Mouse (Mus musculus): ENCODE results near the gene Frmd5.

Gene Frmd5

DNA sequence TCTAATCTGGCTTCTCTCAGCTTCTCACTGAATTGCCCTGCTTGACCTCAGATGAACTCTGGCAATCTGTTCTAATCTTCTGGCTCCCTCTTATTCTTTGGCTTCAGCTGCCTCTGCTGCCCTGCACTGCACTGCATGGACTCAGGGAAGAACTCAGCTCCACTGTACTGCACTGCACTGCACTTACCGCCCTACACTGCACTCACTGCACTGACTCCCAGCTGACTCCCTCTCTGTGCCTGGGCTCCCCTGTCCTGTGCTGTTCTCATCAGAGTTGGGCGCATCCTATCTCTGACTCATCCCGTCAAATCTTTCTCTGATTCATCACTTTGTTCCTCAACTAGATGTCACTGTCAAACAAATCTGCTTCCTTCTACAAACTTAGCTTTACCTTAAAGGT lies 124.5 kb downstream of the Frmd5 start:
- no peak for DNase-seq (ENCODE audit: low spot score)

DNA sequence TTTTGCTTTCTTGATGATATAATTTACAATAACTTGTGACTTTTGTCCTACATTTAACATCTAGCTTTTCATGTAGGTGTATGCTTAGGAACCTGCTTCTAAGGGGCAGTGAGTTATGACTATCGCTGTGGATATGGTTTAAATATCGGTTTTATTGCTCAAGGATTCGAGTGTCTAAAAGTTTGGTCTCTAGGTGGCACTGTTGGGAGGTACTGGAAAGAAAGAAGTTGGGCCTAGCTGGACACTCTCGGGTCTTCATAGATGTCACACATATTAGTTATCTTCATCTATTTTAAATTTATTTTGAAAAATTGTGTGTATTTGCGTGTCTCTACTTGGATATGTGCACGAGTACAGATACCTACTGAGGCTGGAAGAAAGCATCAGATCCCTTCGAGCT lies 127.2 kb downstream of the Frmd5 start:
- no peak for DNase-seq (ENCODE audit: low spot score)

DNA sequence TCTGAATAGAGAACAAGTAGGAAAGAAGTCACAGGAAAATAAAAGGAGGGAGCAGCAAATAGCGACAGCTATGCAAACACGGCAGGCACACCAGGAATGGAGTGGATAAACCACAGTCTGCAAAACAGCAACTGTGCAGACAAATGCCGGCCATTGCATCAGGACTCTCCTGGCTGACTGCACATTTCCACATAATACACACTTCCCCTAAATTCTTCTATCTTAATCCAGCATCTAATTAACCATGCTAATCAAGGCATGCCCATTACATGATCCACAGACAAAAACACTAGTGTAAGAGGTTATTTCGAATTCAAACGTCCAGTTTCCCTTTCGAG lies 129.3 kb downstream of the Frmd5 start:
- DNase-seq (ENCODE audit: low spot score), result no peak

DNA sequence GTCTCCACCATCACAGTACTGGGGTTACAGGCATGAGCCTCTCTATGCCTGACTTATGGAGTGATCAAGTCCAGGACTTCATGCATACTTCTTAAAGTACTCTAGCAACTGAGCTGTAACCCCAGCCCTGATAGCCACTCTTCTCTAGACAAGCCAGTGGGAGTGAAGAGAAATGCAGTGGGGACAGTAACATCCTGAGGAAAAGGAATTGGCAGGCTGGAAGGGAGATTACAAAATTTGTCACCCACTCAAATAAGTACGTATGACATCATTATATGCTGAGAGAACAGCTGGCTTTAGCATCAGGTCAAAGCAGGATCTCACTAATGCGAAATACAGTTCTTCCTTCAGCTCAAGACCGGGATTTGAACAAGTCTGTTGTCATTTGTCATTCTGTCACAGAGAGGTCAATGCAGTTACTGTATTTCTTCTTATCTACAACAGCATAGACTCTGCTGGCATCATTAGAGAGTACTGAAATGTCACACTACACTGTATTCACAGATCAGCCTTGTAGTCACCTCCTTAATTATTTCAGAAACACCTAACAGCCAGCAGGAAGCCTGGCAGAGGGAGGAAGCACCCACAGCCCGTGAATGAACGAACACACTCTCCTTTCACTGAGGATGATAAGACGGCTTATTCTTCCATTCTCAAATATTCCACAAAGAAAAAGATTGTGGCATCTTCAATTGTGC lies 129.8 kb downstream of the Frmd5 start:
- DNase-seq (ENCODE audit: low spot score), result no peak

DNA sequence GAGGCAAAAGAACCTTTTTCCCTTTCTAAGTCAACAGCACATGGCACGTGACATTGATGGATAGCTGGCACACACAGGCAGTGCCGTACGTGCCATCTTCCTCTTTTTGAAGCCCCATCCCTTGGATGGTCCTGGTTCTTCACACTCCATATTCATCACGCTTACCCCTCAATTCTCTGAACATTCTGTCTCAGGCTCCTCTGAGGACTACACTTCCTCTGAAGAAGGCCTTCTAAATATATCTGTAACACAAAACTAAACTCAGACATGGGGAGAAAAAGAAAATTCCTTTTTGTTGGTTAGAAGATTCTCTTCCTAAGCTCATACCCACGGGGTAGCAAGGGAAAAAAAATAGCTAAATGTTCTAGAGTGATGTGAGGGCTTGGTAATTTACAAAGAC lies 131.0 kb downstream of the Frmd5 start:
- DNase-seq (ENCODE audit: low spot score), result no peak

DNA sequence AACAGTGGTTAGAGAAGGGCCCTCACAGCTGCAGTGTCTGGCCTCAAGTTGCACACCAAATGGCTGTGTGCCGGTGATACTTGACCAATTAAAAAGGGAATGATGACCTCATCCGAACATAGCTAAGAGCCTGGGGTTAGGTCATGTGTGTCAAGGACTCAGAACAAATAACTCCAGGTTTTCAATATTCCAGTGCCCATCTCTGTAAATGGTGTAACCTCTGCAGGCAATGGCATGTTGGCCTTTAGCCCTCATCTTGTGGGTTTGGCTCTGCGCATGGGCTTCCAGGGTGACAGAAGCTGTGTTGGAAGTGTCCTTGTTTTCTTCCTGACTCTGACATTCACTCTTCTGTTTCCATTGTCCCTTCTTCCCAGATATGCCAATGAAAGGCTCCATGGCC lies 131.8 kb downstream of the Frmd5 start:
- no peak for DNase-seq (ENCODE audit: low spot score)

DNA sequence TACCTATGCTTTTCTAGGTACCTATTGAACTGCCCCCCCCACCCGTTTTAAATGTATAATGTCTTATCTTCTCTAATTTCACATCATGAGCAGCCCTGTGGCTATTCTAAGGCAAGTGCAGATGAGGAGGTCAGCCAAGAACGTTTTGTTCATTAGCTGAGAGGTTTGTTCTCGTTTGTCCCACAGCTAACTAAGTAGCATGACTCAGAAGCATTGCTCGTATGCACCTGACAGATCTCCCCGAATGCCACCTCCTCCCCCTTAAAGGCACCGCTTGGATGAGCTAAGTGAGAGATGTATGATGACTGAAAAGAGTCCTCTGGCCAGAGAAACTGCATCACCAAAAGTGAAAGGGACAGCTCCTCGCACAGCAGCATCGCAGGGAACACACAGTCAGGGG lies 132.7 kb downstream of the Frmd5 start:
- no peak for DNase-seq (ENCODE audit: low spot score)

DNA sequence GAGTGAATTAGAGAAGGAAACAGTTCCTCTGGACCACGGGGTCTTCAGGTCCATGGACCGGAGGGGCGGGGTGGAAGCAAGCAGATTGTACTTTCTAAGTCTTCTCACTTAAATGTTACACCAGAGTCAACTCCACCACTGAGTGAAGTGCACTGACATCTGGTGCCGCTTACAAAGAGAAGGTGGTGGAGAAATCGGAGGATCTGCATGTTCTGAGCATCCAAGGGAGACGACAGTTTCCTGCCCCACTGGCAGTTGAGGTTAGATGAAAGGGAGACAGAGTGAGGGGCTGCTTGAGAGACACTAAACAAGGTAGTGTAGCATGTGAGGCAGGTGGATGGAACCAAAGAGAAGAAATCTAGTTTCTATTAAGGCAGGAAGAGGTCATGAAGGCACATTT lies 137.0 kb downstream of the Frmd5 start:
- no peak for DNase-seq (ENCODE audit: low spot score)

DNA sequence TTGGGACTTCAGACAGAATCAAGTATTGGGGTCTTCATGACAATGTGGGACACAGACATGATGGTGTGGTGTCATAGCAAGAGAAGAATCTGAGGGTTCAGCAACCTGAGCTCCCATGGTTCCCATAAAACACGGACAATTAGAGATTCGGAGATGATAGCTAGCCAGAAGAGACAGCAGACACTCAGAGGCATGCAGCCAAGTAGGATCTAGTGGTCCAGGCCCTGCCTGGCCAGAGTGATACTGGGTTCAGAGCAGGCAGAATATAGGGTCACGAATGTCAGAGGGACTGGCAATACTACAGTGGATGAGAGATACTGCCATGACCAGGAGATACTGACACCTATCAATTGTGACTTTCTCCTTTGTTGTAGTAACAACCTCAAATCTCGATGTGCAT lies 138.6 kb downstream of the Frmd5 start:
- DNase-seq (ENCODE audit: low spot score), result no peak

DNA sequence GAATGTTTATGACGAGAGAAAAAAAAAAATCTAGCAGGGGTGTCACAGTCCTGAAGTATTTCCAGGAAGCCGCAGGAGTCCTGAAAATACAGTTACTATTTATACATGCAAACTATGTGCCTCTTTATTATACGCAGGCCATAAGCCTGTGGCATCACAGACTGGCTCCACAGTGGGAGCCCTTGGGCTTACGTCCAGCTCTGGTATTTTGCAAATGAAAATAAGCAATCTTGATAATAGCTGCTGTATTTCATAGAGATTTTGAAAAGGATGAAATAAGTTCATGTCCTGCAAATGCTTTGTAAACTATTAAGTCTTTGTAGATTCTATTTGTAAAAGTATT lies 145.8 kb downstream of the Frmd5 start:
- DNase-seq (ENCODE audit: low spot score), result no peak

DNA sequence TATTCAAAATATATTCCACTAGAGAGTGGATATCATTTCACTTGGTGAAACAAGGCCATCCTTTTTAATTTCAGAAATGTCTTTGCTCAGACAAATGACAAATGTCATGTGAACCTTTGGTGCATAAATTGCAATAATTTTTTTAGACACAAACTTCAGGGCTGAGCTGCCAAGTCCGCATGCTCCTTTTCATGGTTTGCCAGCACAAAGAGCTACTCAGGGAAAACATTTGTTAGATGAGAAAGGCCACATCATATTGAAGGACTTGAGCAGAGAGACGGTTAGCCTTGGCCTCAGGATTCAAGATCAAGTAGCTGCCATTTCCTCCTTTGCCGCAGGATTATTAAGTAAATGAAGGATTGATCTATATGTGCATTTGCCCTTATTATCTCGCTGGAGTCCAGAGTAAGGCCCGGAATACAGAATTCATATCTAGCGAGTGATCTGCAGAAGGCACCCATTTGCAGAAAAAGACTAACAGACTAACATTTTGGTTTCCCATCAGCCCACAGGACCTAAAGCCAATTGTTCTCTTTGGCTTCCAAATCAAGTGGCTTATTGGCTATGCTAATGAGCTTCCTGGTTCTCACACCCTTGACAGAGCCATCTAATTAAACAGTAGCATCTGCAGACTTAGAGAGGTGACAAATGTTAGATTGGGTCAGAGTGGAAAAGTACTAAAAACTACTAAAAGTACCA lies 146.3 kb downstream of the Frmd5 start:
- no peak for DNase-seq (ENCODE audit: low spot score)

DNA sequence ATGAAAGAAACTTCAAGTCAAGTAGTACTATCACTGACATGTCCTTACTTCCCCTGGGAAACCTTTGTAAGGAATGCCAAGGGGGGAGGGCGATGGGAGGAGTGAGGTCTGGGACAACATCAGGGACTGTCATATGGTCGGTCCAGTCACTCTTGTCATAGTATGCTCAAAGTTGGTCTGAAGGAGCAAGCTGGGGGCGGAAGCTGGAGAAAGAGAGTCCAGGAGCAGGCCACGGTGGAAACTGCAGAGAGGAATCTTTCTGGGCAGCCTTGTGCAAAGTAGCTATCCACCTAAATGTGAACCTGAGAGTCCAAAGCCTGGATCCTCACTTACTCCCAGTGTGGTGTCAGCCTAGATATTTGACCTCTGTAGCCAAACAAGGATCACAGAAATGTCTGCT lies 147.5 kb downstream of the Frmd5 start:
- no peak for DNase-seq (ENCODE audit: low spot score)

DNA sequence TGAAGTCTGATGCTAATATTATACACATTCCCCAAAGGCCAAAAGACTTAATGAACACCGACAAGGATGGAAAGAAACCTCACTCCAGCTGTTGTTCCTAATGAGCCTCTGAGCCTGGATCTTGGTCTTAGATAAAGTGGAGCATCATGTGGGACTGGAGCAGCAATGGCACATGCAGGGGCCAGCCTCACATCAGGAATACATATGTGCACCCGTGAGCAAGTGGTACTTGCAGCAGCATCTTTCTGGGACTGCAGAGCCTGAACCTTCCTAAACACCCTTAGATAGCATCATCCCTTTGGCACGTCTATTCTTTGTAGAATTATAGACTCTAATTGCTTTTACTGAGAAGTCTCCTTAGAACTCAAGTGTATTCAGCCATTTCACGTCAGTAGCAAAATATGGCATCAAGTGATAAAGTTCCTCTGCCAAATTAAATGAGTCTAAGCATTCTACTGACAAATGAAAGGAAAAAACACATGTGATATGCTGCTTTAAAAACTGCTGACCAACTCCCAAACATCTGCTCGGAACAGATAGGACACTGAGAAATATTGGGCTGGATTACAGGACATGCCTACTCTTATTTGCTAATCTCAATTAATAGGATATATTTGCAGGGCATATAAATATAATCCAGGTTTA lies 148.6 kb downstream of the Frmd5 start:
- DNase-seq (ENCODE audit: low spot score), result no peak

DNA sequence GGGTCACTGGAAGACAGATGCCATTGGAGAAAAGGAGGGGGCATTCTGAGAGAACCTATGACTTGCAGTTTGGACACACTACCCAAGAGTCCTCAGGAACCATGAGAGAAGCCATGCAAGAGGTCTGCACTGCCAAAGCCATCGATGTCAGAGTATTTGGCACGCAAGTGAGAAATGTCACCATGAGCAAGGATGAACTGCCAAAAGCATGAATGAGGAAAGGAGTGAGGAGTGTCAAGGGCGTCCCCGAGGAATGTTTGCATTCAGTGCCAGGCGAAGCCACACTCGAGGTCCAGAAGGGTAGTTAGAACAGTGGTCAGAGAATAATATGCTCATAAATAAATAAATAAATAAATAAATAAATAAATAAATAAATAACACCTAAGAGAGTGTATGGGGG lies 150.9 kb downstream of the Frmd5 start:
- DNase-seq (ENCODE audit: low spot score), result no peak

DNA sequence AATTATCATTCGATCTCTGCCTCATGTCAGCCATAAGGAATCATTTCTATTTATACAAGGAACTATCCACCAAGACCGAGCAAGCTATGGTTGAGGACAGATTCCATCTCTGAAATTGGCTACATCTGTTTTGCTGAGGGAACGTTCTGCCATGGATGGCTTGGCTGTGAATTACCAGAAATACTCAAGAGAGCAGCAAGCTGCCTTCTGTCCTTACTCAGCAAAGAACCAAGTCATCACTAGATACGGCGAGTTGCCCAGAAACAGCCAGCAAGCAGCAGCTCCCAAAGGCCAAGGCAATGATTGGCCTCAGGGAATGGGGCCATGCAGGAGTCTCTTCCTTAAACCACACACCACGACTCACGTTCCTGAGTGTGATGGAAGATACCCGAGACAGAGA lies 151.8 kb downstream of the Frmd5 start:
- no peak for DNase-seq (ENCODE audit: low spot score)

DNA sequence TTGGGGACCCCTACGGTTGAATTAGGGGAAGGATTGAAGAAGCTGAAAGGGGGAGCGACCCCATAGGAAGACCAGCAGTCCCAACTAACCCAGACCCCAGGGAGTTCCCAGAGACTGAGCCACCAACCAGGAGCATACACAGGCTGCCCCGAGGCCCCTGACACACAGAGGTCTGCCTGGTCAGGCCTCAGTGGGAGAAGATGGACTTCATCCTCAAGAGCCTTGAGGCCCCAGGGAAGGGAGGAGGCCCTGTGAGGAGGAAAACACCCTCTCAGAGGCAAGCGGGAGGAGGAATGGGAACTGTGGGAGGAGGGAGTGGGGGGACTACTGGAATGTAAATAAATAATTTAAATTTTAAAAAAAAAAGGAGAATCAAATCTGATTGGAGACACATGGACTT lies 160.4 kb downstream of the Frmd5 start:
- no peak for DNase-seq (ENCODE audit: low spot score)

DNA sequence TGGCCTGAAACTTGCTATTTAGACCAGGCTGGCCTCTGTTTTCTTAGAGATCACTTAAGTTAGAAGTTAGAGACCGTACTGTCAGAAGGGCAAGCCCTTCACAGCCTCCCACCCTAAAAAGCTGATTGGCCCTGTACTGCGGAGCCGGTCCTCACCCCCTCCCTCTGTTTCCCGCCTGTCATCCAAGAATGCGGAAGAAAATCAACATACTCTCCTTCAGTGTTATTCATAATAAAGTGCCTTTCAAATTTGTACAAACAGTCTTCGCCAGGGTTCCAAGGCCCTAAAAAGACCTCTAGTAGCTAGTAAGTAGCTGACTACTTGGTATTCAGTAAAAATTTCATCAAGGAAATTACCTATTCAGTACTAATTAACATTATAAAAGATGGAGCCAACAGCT lies 164.0 kb downstream of the Frmd5 start:
- DNase-seq (ENCODE audit: low spot score), result no peak

DNA sequence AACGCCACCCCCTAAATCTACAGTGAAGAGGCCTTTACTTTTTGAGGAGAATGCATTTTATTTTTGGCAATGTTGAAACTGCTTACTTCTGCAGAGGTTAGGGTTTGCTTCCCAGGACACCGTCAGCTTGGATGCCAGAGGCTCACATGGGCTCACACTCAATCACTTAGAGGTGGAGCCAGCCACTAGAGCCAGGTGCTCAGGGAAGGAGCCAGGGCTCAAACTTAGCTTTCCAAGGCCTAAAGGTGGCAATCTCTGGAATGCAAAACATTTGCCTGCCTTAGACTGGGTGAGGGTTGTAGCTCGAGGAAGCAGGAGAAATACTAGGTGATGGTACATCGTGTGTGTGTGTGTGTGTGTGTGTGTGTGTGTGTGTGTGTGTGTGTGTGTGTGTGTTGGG lies 174.8 kb downstream of the Frmd5 start:
- no peak for DNase-seq (ENCODE audit: low spot score)

DNA sequence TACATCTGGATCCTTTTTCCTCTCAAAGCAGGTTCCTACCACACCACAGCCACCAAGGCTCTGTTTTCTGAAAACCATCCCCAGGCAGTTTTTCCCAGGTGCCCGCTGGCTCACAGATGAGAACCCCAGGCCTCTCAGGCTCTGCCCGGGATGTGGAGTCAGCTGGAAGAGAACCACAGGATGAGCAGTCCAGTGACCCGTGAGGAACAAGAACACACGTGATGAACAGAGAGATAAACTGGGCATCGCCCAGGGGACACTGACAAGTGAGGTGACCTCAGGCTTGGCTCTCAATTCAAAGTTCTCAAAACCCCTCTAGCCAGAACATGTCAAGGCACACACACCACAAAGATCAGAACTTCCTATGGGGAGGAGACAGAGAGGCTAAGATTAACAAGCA lies 176.6 kb downstream of the Frmd5 start:
- DNase-seq (ENCODE audit: low spot score), result no peak

DNA sequence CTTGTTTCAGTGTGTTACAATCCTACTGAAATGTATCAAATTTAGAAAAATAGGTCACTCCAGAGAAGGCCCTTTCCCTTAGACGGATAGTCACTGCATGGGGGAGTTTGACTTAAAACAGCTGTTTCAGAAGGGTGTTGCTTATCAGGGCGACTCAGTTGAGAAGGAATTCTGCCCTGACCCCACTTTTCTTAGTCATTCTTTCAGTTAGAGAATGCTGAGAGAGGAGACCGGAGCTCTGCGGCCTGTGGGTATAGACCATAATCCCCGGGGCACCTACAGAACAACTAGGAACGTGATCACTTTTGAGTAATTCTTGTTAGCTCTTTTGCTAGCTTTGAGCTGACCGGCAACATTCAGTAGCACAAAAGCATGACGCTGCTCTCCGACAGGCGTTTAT lies 178.6 kb downstream of the Frmd5 start:
- DNase-seq (ENCODE audit: low spot score), result no peak

DNA sequence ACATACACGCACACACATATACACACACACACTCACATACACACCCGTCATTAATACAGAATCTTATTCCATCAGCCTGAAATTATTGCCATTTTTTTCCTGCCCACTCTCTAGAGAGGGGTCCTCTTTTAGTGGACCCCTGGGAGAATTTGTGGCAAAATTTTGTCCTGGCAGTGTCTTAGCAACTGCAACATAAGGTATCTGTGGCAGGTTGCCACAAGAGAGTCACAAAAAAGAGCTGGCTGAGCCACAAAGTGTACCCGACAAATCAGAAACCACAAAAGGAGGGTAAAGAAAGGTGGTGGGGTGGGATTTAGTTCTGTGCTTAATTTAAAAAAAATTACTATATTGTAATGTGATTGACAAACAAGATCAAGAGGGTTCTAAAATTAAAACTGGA lies 181.0 kb downstream of the Frmd5 start:
- DNase-seq (ENCODE audit: low spot score), result no peak

DNA sequence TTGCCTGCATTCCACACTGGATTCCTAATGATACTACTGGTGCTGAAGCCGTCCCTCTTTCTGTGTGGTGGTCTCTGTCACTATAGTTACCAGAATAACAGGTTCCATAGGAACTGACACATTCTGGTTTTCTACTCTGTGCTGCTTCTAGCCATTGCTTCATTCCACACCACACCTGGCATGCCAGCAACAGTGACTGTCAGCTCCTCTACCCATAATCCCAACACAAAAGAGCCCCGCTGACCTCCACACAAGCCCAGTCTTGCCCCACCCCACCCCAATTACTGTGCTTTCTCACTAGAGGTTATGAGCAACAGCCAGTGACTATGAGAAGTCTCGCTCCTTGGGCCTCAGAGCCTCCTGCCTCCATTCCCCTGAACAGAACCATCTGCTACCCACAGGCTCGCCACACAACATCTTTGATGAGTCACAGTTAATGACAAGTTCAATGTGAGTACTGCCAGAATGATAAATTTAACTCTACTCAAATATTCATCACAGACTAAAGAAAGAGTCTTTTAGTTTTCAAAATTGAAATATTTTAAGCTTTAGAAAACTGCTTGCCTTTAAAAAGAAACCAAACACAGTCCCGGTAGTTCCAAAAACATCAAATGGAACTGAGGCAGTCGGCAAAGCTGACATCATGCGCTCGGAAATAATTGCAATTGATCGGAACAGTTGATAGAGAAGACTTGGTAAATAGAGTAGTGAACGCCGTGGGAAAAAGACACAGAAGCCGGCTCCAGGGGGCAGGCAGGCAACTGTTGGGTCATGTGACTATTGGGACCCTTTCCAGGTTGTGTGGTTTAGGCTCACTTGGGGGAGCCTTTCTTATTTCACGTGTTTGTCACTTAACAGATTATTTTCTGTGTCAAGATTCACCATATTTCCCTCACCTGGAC lies 185.4 kb downstream of the Frmd5 start:
- DNase-seq (ENCODE audit: low spot score), result peak; percentile 53

All from left cerebral cortex, adult 11 months (tissue).